Mouse (Mus musculus) liver, postnatal 0 days (tissue): ENCODE measurements around the gene Npr1.

Experiments used
- CTCF ChIP-seq: sonication (generic); IDR thresholded peaks from 2 replicates; pipeline ENCODE4 v1.5.1; 2016; ENCODE audit warnings: antibody characterized with exemption, low read depth
- EP300 ChIP-seq: IDR thresholded peaks from 2 replicates; pipeline ENCODE4 v1.6.1; 2016; ENCODE audit warnings: antibody characterized with exemption, low read depth, mild to moderate bottlenecking

DNA sequence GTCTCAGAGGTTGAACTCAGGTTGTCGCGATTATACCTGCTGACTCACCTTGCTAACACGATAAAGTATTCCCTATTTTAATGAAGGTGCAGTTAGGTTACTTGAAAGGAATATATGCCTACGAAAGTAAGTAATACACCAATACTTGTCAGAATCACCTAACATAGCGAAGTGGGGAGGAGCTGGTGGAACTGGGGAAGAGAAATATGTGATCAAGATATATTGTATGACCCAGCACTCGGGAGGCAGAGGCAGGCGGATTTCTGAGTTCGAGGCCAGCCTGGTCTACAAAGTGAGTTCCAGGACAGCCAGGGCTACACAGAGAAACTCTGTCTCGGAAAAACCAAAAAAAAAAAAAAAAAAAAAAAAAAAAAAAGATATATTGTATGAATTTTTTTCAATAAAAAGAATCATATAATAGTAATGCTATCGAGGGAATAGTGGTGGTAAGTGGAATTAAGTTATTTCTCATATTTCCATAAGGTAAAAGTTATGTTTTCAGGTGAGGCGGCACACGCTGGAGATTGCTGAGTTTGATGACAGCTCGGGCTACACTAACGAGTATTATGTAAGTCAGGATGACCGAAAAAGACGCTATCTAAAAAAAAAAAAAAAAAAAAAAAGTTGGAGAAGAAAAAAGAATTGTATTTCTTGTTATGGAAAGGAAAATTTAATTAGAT, 9.6 kb upstream of the Npr1 start:
- TF ChIP-seq EP300 (no peak), CTCF (no peak)
